Mouse (Mus musculus) T-cell, adult 2 months (primary cell): ENCODE results near the gene Grn.
"Not testable (repeated sequence)": the region's sequence is repeated elsewhere in the genome, so short reads cannot be mapped to it uniquely, and the experiment has no call there.

Source experiments
- DNase-seq: peaks from one replicate; pipeline ENCODE4 v3.0.0; 2022; ENCODE audit warnings: low spot score

Gene Grn

DNA sequence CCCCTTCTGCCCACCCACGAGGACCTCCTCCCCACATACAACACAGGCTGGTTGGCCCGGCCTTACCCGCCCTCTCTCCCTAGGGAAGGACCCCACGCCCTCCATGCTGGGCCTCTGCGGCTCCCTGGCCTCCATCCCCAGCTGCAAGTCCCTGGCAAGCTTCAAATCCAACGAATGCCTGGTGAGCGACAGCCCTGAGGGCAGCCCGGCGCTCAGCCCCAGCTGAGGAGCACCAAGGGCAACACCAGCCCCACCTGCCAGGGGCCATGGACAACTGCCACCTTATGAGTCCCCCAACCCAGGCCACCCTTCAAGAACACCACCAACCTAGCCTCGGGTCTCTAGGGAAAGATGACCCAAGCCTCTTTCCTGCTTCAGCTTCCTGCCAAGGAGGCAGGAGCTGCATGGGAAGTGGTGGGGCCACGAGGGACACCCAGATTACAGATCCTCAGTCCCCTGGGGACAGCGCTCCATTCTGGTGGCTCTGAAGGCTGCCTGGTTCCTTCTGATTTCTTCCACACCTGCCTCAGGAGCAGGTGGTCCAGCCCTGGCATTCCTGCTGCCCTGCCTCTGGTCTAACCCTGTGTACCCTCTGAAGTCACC lies 28.1 kb upstream of the Grn start:
- DNase-seq = no peak

DNA sequence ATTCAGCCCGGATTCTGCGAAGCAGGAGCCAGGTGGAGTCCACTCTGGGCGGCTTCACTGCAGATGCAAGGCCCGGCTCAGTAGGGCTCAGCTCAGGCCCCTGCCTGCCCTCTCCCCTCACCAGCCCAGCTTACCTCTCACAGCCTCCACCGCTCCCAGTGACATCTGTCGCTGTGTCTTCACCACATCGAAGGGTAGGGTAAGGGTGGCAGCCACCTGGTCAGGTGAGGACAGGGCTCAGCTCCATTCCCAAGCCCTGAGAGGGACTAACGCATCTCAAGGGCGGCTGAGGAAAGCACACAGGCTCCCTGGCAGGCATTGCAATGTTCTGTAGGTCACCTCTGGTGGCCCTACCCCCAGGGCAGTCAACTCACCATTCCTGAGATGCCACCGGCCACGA lies 26.5 kb upstream of the Grn start:
- no peak for DNase-seq

DNA sequence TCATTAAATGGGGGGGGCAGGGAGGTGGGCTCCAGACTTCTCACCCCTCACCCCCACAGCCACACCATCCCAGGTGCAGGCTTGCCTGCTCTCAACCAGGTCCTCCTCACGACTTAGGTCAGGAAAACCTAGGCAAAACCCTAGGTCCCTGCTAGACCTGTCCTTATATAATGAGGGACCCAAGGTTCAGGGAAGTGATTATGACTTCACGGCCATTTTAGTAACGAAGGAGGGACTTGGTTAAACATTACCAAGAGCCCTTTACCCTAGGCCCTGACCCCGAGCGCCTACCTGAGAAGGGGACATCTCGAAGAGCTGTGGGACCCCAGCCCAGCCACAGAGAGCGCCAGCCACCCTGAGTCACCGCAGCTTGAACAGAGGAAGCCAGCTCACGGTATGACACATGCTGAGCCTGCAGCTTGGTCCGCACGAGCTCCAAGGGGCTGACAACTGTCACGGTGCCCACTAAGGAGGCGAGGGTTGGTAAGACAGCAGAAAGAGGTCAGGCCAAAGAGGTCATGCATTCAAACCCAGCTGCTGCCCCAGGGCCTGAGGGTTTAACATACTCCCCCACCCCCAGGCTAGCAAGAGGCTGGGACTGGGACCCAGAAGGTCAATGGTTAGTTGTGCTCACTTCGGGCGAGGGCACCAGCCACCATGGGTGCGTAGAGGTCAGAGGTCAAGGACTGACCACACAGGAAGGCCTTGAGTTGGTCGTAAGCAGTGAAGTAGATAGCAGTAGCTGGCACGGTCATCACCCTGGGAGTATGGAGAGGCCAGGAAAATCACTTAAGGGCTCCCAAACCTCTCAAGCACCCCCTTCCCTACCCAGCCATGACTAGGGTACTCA lies 25.7 kb upstream of the Grn start:
- DNase-seq = no peak

DNA sequence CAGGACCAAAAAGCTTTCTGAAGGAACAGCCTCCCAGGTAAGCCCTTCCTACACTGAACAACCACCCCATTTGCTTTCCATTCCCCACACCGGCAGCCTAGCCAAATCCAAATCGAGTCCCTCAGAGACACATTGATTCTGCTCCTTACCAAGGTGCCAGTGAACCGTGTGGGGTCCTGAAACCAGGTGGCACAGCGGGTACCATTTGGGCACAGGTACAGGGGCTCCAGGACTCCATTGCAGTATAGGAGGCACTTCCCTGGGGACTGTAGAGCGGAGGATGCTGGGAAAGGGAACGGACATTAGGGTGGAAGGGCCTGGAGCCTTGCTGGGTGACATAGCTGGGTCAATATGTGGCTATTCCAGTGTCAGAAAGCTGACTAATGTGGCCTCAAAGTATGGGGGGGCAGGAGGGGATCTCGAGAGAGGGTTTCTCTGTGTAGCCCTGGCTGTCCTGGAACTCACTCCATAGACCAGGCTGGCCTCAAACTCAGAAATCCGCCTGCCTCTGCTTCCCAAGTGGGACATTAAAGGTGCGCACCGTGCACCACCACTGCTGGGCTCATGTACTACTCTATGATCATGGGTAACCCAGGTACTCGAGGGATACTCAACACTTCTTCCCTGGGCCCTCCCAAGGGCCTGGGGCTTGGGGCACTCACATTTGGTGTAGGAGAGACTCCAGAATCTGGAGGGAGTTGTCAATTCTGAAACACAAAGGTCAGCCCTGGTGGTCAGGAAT lies 24.4 kb upstream of the Grn start:
- no peak for DNase-seq

DNA sequence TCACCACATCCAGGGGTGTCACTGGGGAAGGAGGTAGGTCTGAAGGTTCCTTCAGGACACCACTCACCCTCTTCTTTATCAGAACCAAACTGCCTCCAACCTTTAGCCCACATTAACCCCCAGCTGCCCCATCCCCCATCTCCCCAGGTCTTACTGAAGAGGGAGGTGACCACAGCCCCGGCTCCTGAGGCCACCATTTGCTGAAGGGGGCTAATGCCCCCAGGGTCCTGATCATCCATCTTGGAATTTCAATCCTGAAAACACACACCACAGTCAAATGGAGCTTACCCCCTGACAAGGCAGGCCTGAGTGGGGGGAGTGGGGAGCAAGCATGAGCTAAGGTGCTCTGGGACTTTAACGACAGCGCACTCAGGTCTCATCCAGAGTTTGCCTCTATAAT lies 23.7 kb upstream of the Grn start:
- no peak for DNase-seq

DNA sequence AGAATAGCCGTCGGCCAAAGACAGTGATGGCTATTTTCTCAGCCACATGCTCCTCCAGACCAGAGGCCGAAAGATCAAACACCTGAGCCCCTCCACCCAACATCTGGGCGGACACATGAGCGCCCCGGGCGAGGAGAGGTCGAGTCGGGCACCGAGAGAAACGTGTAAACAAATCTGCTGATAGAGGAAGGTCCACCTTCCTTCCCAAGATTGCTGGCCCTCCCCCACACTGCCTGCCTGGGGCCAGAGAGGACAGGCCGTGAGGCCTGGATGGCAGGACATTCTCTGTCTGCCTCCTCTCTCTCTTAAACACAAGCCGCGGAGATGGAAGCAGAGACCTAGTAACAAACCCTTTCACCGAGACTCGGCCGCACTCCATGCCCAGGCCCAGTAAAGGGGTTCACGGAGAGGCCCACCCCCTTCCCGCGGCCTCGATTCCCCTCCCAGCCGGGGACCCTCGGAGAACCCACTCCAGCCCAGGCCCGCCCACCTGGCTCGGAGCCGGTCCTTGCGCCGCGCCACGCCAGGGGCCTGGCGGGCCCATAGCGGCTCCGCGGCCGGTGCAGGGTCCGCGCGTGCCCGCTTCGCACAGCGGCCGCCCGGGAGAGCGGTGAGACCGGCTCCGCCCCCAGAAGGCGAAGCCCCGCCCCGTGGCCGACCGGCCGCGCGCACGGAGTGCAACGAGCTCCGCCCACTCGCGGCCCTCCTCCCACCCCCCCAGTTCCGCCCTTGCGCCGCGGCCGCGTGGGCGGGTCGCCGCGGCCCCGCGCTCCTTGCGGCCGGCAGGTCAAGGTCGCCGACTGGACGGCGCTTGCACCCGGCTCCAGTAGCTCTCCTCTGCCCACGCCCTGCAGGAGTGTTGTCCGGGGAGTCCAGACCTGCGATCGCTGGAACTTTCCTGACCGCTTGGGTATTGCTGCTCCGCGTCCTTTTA lies 22.9 kb upstream of the Grn start:
- peak; percentile 84 for DNase-seq

DNA sequence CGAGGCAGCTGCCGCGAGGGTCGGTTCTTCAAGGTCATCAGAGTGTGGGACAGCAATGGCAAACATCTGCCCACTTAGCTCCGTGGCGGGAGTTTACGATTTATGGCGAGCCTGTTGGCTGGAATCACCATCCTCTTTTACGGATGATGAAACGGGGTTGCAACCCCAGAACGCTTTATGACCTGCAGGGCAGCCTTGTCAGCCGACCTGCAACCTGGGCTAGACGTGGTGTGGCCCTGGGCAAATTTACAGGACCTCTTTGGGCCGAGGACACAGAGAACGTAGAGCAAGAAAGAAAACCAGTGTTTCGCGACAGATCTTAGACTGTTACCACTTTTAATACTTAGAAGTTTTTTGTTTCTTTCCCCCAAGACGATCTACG lies 22.3 kb upstream of the Grn start, which contains the start of gene Slc25a39:
Gene Slc25a39, minus strand, starts transcription at position 113 of the 382 bp plus-strand sequence.
- DNase-seq = no peak

DNA sequence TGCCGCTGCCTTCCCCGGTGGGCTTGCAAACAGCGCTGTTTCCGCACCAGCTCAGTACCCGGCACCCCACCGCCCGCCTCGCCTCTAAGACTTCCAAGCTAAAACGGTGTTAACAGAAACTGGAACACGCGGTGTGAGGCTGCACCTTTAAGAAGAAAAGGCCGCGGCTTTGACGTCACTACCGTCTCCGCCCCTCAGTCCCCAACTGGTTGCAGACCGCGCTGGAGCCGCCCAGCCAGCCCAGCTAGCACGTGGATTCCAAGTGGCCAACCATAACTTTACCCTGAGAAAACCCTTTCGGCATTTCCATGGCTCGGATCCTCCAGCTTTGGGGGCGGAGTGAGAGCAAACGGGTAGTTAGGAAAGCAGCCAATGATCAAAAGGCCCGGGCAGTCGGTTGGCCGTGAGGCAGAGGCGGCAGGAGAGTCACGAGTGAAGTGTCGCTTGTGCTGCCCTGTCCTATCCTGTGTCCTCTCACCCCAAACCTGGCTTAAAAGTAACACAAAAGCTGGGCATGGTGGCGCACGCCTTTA lies 21.7 kb upstream of the Grn start:
- peak; percentile 95 for DNase-seq

DNA sequence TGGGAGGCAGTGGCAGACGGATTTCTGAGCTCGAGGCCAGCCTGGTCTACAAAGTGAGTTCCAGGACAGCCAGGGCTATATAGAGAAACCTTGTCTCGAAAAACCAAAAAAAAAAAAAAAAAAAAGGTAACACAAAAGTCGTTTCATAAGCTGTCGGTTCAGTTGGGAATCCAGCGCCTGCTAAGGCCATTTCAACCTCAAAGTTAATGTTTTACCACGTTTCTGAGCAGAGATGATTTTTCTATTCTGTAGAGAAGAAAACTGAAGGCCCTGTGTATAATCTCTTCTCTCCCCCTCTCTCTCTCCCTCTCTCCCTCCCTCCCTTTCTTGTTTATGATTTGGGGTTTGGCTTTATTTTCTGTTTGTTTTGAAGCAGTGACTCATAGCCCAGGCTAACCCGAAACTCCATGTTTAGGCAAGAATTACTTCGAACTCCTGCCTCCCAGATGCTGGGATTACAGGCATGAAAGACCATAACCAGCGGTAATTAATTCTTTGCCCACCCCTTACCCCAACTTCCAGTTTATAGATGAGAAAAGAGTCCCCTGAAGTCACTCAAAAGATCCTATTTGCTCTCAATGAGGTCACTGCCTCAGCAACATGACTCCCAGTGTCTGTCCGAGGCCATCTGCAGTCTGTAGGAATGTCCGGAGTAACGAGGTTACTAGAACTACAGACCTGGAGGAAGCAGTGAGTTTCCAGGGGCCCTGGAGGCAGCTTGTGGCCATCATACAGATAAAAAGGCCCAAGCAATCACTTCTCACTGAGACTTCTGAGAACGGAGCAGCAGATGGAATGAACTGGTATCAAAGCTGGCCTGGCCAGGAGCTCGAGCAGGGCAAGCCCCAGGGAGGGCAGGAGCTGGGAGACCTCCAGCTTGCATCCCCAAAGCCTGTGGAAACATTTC lies 21.0 kb upstream of the Grn start:
- no peak for DNase-seq

DNA sequence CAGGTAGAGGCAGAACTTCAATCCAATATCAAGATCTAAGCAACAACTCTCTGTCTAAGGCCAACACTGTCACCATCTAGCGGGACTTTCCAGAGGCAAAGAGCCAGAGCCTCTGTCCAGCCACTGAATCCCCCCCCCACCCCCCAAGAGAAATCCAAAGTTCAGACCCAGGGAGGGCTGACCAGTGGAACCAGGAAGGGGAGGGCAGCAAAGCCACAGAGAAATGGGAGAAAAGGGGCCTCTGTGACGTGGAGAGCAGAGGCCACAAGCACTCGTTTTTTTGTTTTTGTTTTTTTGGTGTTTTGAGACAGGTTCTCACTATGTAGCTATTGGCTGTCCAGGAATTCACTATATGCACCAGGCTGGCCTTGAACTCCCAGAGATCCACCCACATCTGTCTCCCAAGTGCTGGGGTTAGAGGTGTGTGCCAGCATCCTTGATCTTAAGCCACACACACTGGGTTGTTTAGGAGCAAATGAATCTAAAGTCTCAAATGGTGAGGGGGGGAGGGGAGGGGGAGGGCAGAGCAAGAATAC lies 20.3 kb upstream of the Grn start:
- no peak for DNase-seq

DNA sequence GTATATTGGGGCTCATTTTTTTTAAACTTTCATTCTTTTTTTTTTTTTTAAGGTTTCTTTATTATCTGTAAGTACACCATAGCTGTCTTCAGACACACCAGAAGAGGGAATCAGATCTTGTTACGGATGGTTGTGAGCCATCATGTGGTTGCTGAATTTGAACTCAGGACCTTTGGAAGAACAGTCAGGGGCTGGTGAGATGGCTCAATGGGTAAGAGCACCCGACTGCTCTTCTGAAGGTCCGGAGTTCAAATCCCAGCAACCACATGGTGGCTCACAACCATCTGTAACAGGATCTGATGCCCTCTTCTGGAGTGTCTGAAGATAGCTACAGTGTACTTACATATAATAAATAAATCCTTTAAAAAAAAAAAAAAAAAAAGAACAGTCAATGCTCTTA lies 19.8 kb upstream of the Grn start:
- DNase-seq = not testable (repeated sequence)

DNA sequence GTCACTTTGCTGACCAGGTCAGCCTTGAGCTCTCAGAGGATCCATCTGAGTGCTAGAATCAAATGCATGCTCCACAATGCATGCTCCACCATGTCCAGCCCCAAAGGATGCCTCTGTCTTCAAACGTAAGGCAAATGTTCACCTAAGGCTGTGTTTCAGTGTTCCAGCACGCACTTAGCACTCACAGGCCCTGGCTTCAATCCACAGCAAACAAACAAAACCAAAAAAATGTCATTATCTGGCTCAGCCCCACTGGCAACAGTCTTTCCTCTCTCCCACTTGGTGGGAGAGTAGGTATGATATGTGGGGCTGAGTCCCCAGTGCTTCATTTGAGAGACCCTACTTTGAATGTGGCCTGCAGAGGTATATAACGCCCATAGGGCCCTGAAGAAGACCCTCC lies 19.1 kb upstream of the Grn start:
- no peak for DNase-seq

DNA sequence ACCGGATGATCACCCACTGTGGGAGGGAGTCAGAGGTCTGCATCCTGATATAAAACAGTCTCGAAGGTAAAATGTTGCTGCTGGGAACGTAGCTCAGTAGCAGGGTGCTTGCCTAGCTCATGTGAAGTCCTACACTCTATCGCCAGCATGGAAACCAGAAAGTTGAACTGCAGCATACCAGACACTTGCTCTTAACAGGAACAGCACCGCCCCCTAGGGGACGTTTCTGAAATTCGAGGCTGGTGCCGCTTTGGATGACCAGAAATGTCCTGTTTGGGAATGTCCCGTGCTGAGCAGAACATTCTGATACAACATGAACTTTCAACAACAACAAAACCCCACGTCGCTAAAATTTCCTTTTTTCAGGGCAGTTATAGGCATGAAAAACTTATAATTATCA lies 18.4 kb upstream of the Grn start:
- DNase-seq = peak; percentile 82

DNA sequence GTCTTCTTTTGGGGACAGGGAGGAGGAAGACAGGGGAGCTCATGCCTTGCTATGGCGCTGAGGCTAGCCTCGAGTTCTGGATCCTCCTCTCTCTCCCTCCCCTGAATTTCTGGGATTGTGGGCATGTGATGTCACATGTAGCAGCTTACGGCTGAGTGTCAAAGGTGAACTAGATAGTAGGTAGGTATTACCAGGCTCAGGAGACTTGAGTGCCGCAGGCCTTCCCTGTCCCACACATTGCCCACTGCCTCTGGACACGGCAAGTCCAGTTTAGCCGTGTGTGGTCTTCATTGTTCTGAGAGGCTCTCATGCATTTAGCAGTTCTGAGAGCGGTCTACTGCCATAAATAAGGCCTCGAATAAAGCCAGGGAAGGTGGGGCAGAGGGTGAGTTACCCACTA lies 17.1 kb upstream of the Grn start:
- DNase-seq = no peak

DNA sequence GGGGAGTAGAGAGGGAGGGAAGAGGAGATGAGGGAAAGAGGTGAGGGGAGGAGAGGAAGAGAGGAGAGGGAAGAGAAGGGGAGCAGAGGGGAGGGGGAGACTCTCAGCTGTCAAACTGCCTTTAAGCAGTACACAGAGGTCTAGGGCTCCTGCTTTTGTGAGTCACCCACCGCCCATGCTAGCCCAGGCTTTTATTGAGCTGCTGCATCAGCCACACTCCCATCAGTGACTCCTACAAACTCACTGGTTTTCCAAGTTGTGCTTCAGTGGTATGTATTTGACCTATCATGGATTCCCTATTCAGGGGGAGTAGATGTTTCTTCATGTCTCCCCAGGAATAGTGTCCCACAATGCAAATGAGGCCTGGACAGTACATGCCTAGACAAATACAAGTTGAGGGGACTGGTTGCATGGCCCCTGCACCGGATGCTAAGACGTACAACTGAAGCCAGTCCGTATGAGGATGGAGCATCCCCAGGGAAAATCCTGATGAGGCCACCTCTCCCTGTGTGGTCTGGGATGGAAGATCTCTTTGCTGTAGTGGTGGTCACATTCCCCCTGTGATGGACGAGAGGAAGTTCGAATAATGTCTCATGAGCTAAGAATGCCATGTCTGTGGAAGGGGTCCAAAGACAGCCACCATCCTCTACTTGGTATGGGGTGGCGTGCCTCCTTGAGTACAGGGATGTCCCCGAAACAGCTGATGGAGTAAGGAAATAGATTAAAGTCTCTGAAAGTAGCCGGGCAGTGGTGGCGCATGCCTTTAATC lies 14.9 kb upstream of the Grn start:
- no peak for DNase-seq

DNA sequence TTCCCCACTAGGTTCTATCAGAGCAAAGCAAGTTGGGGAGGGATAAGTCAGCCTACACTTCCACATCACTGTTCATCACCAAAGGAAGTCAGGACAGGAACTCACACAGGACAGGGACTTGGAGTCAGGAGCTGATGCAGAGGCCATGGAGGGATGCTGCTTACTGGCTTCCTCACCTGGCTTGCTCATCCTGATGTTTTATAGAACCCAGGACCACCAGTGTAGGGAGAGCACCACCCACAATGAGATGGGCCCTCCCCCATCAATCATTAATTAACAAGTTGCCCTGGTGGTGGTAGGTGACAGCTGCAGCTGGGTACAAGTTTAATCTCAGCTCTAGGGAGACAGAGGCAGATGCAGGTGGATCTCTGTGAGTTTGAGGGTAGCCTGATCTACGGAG lies 13.0 kb upstream of the Grn start:
- DNase-seq = no peak

DNA sequence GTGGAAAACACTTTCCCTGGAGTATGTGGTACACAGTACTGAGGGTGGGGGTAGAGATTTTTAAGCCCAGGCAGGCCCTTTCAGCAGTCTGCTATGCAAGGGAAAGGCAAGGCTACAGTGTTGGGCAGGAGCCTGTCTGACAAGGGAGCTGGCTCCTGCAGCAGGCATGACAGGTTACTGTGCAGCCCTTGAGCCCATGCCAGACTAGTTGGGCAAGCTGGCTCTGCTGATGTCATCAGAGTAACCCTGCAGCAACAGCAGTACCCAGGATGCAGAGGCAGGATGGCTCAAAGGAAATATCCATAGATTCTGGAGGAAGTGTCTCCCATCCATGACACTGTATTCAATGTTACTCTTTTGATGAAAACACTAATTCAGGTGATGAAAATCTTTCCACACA lies 11.2 kb upstream of the Grn start:
- DNase-seq = no peak

DNA sequence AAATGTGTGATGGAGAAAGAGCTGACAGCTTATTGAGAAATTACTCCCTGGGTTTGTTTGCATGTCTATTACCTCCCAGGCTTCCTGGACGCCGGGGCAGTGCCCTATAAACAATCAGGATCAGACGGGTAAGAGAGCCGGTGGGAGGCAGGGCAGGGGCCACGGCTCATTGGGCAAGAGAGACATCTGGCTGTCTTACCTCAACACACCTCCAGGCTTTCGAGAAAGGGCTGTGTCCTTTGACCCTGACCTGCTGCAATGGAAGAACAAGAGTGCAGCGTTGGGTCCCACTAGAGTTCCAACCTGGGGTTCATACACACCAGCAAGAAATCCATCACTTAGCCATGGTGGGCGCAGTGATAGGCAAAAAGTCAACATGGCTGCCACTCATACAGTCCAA lies 8.6 kb upstream of the Grn start:
- no peak for DNase-seq

DNA sequence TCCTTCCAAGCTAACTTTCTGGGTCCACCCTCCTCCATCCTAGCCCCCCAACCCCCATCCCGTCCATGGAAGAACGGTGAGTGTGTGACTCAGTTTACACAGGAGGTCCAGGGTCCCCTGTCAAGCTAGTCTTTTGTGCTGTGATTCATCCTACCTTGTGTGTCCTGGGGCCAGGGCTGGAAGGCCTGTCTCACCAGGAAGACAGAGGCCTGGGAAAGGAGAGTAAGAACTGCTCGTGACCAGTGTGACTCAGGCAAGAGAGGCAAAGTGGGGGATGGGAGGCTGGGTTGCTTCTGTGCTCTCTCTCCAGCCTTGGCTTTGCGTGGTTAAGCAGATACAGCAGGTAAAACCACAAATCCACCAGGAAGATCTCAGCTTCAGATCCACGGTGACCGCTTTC lies 5.4 kb upstream of the Grn start:
- no peak for DNase-seq
